Mouse (Mus musculus) layer of hippocampus, postnatal 10 days (tissue): ENCODE results near the gene Gm6899. TPM values are rescaled to one million over a fixed set of nuclear protein-coding genes. Genes with fewer than 3 reads are reported as not detected.

ENCODE experiments used
- DNase-seq, 2 experiments: peaks; one replicate each; pipeline ENCODE4 v3.0.0; 2021; ENCODE audit warnings: low spot score in 2 of 2
- total RNA-seq, 2 experiments: library from RNA; stranded (reverse); gene quantifications; 2 replicates each; pipeline ENCODE4 v1.2.3; 2021

Gm6899 gene
- total RNA-seq, 2 experiments from 2014 or later = not detected

DNA sequence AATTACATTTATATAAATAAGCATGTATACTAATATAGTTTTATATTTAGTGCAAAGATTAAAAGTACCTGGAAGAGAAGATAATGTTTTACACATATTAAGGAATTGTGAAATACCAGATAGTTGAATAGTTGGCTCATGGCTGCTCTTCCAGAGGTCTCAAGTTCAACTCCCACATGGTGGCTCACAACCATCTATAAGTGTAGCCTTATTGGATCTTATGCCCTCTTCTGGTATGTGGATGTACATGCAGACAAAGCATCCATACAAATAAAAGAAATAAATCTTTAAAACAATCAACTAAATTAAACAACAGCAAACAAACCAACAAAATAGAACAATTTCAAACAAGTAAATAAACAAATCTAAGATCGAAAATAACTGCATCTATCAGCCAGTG lies 49.1 kb downstream of the Gm6899 start:
- DNase-seq = no peak

Other genes starting within 250 kb of the Gm6899 start
- gene Fancl, start 207.1 kb upstream of the Gm6899 start, total RNA-seq = 10 to 100 TPM; 11.5 to 12.2 TPM
- 1 to 10 TPM; 2.6 to 5.3 TPM for gene Vrk2, start 758 bp downstream of the Gm6899 start, total RNA-seq